Mouse (Mus musculus): ENCODE data around the gene Iba57. TPM values are rescaled to one million over a fixed set of nuclear protein-coding genes. Genes with fewer than 3 reads are reported as not detected.
A peak's percentile ranks its signal among the peaks of the same experiment; 100 is the strongest.

Gene Iba57
- total RNA-seq, 2 experiments from 2014 or later: 19.6 to 19.8 TPM

DNA sequence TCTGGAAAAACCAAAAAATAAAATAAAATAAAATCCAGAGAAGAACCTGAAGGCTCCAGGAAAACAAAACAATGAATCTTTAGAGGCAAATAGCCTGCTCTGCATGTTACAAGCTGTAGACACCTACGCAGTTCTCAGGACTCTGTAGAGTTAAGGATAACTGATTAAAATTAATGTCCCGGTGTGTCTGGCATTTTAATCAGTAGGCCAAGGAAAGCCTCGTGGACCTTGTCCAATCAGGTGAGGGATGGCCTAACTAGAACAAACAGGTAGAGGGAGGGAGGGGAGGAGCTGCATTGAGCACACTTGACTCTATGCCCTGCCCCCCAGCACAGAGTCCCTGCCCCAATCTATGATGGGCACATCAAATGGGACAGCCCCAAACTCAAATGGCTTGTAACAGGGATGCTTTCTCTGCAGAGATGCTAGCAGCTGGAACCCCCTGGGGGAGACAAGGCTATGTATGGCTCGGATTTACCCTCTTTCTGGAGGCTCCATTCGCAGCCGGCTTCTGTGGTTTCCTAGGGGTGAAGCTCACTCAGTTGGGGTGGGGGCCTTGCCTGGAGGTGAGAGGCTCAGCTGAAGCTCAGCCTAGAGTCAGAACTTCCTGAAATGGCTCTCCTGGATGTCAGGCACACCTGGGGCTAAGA is 10.8 kb upstream of the Iba57 start:
- no peak for DNase-seq

DNA sequence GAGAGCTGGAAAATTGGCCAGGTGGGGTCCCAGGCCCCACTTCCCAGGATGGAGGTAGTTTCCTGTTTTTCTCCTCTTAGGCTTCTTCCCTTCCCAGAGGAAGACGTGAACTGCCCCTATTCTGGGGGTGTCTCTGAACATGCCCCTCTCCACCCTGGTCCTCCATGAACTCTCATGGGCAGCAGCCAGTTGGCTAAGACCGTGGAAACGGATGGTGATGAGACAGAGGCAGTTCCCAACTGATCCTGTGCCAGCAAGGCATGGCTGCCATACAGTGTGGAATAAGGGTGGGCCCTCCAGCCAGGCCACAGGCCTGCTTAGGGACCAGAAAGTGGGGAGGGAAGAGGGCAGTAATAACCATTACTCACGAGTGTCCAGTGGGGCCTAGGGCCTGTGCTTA is 7.0 kb upstream of the Iba57 start:
- no peak for DNase-seq

DNA sequence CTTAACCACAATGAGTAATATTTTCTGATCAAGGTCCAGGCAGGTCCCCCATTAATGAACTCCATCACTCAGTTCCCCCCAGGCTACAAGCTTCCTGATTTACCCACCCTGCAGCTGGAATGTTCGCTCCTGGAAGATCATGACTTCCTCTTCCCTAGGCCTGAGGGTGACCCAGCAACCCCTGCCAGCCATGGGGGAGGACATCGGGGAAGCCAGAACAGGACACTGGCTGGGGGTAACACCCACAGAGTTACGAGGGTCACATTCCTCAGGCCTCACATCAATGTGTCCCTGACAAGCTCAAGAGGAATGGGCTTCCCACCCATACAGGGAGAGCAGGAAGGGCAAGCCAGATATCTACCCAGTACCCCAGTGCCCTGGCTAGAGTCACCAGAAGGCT is 6.3 kb upstream of the Iba57 start:
- no peak for DNase-seq

DNA sequence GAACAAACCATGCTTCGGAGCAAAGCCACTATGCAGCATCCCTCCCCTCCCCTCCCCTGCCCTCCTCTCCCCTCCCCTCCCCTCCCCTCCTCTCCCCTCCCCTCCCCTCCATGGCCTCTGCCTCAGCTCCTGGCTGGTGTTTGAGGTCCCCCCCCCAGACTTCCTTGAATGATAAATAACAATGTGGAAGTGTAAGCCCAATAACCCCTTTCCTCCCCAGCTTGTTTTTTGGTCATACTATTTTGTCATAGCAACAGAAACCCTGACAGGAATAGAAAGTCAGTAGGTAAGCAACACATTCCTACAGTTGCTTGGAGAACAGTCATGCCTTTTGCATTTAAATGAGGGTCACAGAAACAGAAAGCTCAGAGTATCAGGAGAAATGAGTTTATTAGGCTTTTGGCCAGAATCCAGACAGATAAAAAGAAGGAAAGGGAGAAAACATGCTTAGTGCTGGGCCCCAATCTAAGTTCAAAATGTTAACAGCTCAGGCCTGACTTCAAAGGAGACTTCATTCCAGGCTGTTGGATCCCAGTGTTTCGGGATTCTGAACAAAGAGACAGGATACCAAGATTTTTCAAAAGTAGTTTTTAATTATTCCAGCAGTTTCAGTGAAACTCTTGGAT is 2.2 kb upstream of the Iba57 start:
- DNase-seq: no peak

- DNase-seq: no peak
Observed at GRCm38 (mm10) chr11:59164384-59164783, 845 bp upstream of the Iba57 start.

- DNase-seq: no peak
Observed at GRCm38 (mm10) chr11:59162443-59163254, 890 bp downstream of the Iba57 start.

GRCm38 (mm10) chr11:59161398-59161797 is 2.1 kb downstream of the Iba57 start:
- DNase-seq: no peak

GRCm38 (mm10) chr11:59159558-59159957 is 4.0 kb downstream of the Iba57 start:
- DNase-seq: no peak

DNA sequence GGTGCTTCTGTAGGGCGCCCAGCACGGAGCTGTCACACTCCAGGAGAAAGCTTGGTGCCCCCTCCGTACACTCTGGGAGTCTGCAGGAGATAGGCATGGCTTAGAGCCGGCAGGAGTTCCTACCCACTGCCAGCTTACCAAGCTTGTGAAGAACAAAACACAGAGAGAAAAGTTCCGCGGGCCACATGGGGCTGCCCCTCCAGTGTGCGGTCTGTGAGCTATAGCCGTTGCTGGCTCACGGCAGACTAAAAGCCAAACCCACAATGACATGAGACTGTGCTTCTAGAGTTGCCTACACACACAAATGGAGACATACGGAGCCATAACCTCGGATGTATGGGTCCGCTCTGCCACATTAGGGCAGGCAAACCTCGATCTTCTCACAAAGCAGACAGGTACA is 4.4 kb downstream of the Iba57 start:
- no peak for DNase-seq

- DNase-seq: no peak
Observed at GRCm38 (mm10) chr11:59155900-59156299, 7.6 kb downstream of the Iba57 start.

- peak; percentile 51 for DNase-seq
Observed at GRCm38 (mm10) chr11:59154220-59154619, 9.3 kb downstream of the Iba57 start.

GRCm38 (mm10) chr11:59151729-59152128 is 11.8 kb downstream of the Iba57 start:
- DNase-seq: no peak

GRCm38 (mm10) chr11:59149302-59149701 is 14.2 kb downstream of the Iba57 start:
- no peak for DNase-seq

DNA sequence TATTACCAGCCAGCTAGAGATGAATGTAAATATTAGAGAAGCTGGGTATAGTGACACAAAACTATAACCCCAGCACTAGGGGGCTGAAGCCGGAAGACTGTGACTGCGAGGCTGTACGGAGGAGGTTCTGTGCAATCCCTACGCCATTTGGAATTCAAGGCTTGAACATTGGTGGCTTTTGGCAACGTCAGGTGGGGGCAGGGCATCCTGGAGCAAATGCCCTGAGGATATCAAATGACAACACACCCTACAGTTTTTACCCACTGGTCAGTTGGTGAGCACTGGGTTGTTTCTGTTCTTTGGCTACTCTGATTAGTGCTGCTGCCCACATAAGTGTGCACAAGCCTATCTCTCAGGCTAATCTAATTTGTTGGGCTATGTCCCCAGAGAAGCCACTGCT is 20.6 kb downstream of the Iba57 start:
- DNase-seq: no peak

DNA sequence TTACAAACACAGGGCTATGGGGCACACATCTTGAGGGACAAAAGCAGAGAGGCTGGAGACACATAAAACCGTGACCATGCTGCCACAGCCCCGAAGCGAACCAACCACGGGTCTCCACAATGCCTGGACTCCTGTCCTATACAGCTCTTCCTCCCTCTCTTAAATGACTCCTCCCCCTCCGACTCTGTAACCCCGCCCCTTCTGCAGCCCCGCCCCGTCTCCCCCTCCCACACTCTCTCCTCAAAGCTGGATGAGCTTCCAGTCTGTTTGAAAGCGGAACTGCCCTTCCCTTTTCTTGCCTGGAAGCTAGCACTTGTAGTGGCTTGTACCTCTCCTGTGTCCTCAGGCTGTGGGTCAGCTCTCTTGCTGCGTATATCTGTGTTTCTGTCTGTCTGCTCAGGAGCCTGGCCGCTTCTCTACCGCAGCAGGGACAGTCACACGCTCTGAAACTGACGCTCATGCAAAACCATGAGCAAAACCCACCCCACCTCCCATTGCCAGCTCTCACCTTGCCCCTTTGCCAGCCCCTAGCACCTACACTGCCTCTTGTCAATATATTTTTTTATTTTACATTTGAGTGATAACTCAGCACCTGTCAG is 21.7 kb downstream of the Iba57 start:
- no peak for DNase-seq

DNA sequence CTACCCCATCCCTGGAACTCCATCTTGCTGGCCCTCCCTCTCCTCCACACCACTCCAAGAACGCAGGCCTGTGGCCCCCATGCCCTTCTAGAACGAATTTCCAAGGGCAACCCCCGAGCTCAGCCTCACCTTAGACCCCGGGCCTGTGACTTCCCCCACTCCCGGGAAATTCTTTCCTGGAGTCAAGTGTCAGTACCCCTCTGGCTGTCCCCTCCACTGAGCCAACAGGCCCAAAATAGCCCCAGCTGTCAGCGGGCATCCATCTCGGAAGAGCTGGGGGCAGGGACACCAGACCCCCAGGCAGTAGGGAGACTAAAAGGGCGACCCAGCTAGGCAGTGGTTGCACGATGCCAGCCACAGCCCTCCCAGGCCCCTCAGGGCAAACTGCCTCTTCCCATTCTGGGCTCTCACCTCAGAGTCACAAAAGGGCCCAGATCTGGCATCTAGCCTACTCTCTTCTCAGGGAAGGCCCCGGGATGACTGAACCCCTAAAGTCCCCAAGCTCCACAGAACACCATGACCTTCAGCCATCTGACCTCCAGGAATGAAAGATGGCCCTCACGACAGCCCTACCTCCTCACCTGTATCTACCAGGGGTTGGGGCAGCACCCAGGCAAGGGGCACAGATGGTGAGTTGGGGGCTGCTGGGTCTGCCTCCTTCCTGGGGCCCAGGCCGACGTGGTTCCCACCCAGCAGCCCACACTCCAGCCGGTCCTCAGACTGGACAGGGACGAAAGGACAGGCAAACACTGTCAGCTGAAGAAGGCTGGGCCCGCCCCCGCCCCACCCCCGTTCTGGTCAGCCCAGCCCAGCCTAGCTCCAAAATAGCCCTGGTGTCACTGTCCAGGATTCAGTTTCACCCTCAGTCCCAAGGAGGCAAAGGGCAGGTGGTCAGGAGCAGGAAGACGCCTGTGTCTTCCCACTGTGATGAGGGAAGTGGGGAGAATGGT is 24.7 kb downstream of the Iba57 start:
- no peak for DNase-seq

GRCm38 (mm10) chr11:59136994-59137706 is 26.4 kb downstream of the Iba57 start:
- DNase-seq: no peak

GRCm38 (mm10) chr11:59135904-59136452 is 27.6 kb downstream of the Iba57 start, which contains the start of gene Obscn:
Obscn (minus strand) TSS chr11:59136402.
- no peak for DNase-seq

GRCm38 (mm10) chr11:59135051-59135820 is 28.3 kb downstream of the Iba57 start:
- DNase-seq: no peak
